Mouse (Mus musculus) CH12.LX (cell line): ENCODE results near the gene AC134908.4.
"Not testable (repeated sequence)": the region's sequence is repeated elsewhere in the genome, so short reads cannot be mapped to it uniquely, and the experiment has no call there.

ENCODE experiments used
- CTCF ChIP-seq, 2 experiments: IDR thresholded peaks in 1 of 2; conservative IDR thresholded peaks in 1 of 2; 2 replicates each; pipeline ENCODE4 v1.5.1; 2011 to 2012; ENCODE audit warnings: low read depth in 2 of 2, low read length in 2 of 2, improper control_type of control experiment in 1 of 2, inconsistent platforms in 1 of 2, mild to moderate bottlenecking in 1 of 2, moderate library complexity in 1 of 2
- EP300 ChIP-seq: IDR thresholded peaks from 2 replicates; pipeline ENCODE4 v1.6.1; 2011; ENCODE audit warnings: low read length, improper control_type of control experiment
- JUN ChIP-seq: IDR thresholded peaks from 2 replicates; pipeline ENCODE4 v1.6.1; 2011; ENCODE audit warnings: low read depth, mild to moderate bottlenecking, low read length, improper control_type of control experiment, moderate library complexity; ENCODE audit not compliant: insufficient read depth
- POLR2A ChIP-seq: IDR thresholded peaks from 2 replicates; pipeline ENCODE4 v1.6.1; 2011; ENCODE audit warnings: low read depth, mild to moderate bottlenecking, improper control_type of control experiment, low read length
- USF1 ChIP-seq: IDR thresholded peaks from 2 replicates; pipeline ENCODE4 v1.6.1; 2014; ENCODE audit warnings: low read depth, mild to moderate bottlenecking, inconsistent platforms, low read length, improper control_type of control experiment

- TF ChIP-seq CTCF (conservative IDR thresholded peaks at IDR 0.05 in 1 of 2, IDR thresholded peaks at IDR 0.05 in 1 of 2; ENCODE audit: low read depth in 2 of 2, low read length in 2 of 2); EP300; POLR2A; JUN; USF1: not testable (repeated sequence)
Observed at GRCm38 (mm10) chr17:25741471-25741870, 54.0 kb downstream of the AC134908.4 start.
